25 mouse cellular contexts compared by ENCODE assay signal in the genomic region with DNA sequence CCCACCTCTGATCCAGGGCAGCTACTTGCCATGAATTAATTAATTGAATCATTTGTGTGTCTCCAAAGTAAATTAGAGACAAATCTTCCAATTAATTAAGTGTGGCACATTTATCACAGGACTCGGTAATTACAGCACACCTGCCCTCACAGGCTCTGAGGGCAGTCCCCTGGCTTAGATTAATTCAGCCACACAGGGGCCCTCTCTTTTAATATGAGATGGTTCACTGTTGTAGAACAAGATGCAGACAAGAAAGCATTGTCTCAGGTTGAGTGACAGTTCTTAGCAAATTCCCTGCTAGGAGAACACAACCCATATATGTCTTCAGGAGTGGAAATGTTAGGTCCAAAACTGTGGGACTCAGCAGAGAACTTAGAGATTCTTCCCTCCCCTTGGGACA. TPM values are rescaled to one million over a fixed set of nuclear protein-coding genes. Genes with fewer than 3 reads are reported as not detected.
"Had no signal": no experiment of that assay in that cellular context is flagged by ENCODE, and none has a peak within 500 bp of the region (broad histone marks: within the 10 kb centered on the region; RNA-seq: fewer than 3 reads in every experiment).

No protein-coding gene starts in this region.

- H3K4me3 ChIP-seq: embryonic facial prominence, embryonic 10.5 days; embryonic facial prominence, embryonic 12.5 days; embryonic facial prominence, embryonic 13.5 days; embryonic facial prominence, embryonic 15.5 days; erythroblast, embryonic 14.5 days; forebrain, embryonic 10.5 days; gastrocnemius, adult 2 months; heart, adult 2 months had no signal

- H3K9me3 ChIP-seq: embryonic facial prominence, embryonic 10.5 days; embryonic facial prominence, embryonic 12.5 days; embryonic facial prominence, embryonic 13.5 days; embryonic facial prominence, embryonic 15.5 days; forebrain, embryonic 10.5 days had no signal

- ATAC-seq: forebrain, embryonic 14.5 days; forebrain, embryonic 16.5 days; forebrain, postnatal 0 days had no signal

- H3K4me2 ChIP-seq: embryonic facial prominence, embryonic 12.5 days; embryonic facial prominence, embryonic 13.5 days; embryonic facial prominence, embryonic 15.5 days had no signal

- H3K9ac ChIP-seq: embryonic facial prominence, embryonic 12.5 days; embryonic facial prominence, embryonic 13.5 days; embryonic facial prominence, embryonic 15.5 days; forebrain, postnatal 0 days had no signal

- DNase-seq: cerebellum, adult 2 months; cerebellum, adult 8-10 months; cerebellum, adult 9-10 months; cerebellum, adult 9-11 months; cerebellum, postnatal 10 days; cerebellum, postnatal 14 days; cerebellum, postnatal 25 days; cerebellum, postnatal 36 days; embryo, embryonic 11 days; forebrain, postnatal 0 days; gastrocnemius, adult 2 months; gastrocnemius, postnatal 10 days; gastrocnemius, postnatal 14 days; gastrocnemius, postnatal 25 days; gastrocnemius, postnatal 36 days; heart, adult 18-20 months; heart, adult 2 months had no signal

- H3K4me1 ChIP-seq: embryonic facial prominence, embryonic 10.5 days; embryonic facial prominence, embryonic 12.5 days; embryonic facial prominence, embryonic 13.5 days; embryonic facial prominence, embryonic 15.5 days had no signal

- H3K36me3 ChIP-seq: embryonic facial prominence, embryonic 10.5 days; embryonic facial prominence, embryonic 12.5 days; embryonic facial prominence, embryonic 13.5 days; embryonic facial prominence, embryonic 15.5 days; forebrain, embryonic 10.5 days had no signal

- H3K27me3 ChIP-seq: embryonic facial prominence, embryonic 12.5 days; embryonic facial prominence, embryonic 13.5 days; embryonic facial prominence, embryonic 15.5 days had no signal

- H3K27ac ChIP-seq: embryonic facial prominence, embryonic 10.5 days; embryonic facial prominence, embryonic 12.5 days; embryonic facial prominence, embryonic 13.5 days; embryonic facial prominence, embryonic 15.5 days; forebrain, embryonic 10.5 days; gastrocnemius, adult 2 months; heart, adult 2 months had no signal

RNA-seq across cellular contexts. Expression of a gene that starts 27.7 kb away (rescaled TPM):
- polyA plus RNA-seq: erythroblast, embryonic 14.5 days had no signal
